Mouse (Mus musculus) urinary bladder, postnatal 25 days (tissue): ENCODE results near the gene Zranb3.
A peak's percentile ranks its signal among the peaks of the same experiment; 100 is the strongest.
"Not testable (repeated sequence)": the region's sequence is repeated elsewhere in the genome, so short reads cannot be mapped to it uniquely, and the experiment has no call there.

ENCODE experiments used
- DNase-seq: peaks from one replicate; pipeline ENCODE4 v3.0.0; 2022; ENCODE audit warnings: low spot score

Zranb3 gene

GRCm38 (mm10) chr1:128102641-128103461 lies at the start of gene Zranb3, which contains the start of gene R3hdm1:
Zranb3 (minus strand) TSS chr1:128103047.
R3hdm1 (plus strand) TSS chr1:128103301.
- DNase-seq: peak; percentile 87

GRCm38 (mm10) chr1:128141737-128142136 lies 38.9 kb upstream of the Zranb3 start:
- no peak for DNase-seq

GRCm38 (mm10) chr1:128141039-128141438 lies 38.2 kb upstream of the Zranb3 start:
- DNase-seq: no peak

DNA sequence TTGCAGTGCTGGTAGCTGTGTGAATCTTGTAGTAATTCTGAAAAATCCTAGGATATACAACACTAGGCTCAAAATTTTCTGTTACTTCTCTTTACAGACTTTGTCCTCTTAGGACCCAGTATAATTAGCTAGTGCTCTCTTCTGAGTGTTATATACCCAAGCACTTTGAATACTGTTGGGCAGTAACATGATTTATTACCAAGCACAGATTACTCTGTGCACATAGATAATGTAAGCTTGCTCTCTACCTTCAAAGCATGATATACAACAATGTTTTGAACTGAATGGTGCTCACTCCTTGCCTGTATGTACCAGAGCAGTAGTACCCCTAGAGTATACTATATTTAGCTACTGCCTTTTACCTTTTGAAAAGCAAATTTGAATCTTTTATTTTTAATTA lies 33.4 kb upstream of the Zranb3 start:
- DNase-seq: not testable (repeated sequence)

DNA sequence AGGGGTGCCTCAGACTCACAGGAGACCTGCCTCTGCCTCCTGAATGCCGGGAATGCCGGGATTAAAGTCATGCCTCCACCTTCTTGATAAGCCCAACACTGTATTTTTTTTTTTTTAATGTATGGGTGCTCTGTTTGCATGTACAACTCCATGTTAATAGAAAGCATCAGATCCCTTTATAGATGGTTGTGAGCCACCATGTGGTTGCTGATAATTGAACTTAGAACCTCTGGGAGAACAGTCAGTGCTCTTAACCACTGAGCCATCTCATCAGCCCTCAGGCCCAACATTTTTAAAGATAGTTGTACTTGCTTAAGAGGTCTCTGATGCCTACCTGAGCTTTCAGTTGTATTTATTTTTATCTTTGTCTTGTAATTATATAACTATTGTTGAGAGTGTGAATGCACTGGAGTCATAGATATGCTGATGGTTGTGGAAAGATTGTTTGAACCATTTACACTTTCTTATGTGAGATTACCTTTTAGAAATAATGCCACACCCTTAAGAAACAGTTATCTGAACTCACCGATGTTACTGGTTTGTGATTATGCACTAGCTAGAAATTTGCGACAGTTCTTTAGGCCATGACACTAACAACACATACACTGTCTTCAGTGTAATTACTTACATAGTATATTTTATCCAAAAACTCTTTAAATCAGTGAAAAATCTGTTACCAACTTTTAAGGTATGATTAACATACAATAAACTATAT lies 18.2 kb upstream of the Zranb3 start:
- DNase-seq: no peak

DNA sequence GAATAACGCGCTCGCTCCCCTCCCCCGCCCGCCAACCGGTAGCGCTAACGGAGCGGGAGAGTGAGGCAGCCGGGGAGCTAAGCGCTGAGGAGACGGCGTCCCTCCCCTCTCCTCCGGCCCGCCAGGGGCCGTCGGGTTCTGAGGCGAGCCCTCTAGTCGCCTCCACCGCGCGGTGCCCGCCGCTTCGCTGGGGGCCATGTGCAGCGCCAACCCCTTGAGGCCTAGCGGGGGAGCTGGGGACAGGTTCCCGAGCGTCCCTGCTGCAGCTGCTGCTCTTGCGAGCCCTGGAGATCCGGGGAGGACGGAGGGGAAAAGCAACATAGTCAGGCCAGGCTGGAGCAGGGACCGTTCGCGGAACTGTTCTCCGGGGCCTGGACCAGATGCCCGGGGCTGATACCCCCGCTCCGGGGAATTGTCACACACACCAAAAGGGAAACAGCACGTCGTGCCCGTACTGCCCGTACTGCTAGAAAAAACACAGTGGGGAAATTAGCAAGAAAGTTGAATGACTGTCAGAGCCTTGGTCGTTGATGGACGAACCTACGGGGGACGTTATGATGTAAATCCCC lies 757 bp upstream of the Zranb3 start:
- DNase-seq: no peak

DNA sequence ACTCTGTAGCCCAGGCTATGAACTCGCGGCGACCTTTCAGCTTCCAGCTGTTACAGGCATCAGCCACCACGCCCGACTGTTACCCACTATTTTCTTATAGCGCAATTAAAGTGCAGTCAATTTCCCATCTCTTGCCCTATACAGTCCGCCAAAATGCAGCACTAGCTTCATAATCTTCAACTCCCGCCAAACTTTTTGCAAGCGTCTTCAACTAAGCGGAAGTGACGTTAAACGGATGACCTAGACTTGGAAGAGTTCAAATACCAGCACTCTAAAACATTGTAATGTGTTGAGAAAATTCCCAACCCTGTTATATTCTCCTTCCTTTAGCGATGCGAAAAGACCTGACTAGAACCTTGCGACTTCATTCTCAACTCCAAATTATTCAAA lies 601 bp downstream of the Zranb3 start:
- peak; percentile 17 for DNase-seq

GRCm38 (mm10) chr1:128098309-128098708 lies 4.5 kb downstream of the Zranb3 start:
- DNase-seq: no peak

GRCm38 (mm10) chr1:128094686-128095085 lies 8.2 kb downstream of the Zranb3 start:
- DNase-seq: no peak

DNA sequence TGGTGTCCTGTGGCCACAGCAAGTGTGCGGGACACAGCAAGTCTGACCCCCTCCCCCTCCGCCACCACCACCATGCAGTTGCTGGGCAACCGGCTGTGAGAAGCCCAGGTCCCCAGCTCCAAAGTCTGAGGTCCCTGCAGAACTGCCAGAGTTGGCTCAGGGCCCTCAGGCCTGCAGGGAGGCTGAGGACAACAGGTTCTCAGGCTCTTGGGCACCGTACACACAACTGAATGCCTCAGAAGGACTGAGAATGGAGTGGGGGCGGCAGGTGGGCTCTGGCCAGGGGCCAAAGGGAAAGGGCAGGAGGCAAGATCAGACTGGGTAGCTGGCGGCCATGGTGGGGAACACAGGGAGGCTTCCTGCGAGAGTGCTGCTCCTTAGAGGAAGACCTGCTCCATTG lies 20.0 kb downstream of the Zranb3 start:
- DNase-seq: no peak

DNA sequence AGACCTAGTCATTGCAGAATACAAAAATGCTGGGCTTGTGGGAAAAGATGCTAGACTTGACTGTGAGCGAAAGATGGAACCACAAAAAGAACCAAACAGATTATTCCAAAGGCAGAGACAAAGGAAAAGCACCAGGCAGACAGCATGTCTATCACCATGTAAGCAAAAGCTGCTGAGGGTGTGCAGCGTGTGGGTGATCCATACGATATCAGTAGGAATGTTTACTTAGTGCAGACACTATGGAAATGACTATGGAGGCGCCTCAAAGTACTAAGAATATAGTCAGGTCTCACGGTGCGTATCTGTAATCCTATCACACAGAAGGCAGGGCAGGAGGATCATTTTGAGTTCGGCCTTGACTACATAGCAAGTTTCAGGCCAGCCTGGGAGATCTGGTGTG lies 21.0 kb downstream of the Zranb3 start:
- no peak for DNase-seq

DNA sequence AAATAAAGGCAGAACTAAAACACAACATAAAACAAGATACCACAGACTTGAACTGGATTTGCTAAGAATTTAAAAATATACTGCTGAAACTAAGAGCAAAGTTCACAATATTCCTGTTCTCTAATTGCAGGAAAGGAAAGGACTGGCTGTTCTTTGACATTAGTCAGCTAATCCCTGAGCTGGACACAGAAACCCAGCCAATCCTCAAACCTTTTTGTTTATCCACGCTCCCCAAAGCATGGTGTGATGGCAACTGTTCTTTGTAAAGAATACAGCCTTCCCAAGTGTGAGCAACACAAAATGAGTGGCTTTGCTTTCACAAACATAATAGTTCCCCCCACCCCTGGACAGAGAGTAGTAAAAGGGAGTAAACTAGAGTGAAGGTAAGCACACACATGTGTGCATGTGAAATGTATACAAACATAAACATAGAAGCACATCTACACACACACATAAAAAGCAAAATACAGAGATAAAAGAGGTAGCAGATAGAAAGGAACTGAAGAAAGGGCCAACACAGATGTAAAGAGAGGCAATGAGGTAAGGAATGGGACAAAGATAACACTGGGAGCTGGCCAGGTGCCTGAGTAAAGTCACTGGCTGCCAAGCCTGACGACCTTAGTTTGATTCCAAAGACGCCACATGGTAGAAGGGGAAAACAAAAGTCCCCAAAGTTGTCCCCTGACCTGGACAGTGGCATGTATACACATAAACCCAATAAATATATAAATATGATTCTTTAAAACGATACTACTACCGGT lies 21.7 kb downstream of the Zranb3 start:
- DNase-seq: no peak

DNA sequence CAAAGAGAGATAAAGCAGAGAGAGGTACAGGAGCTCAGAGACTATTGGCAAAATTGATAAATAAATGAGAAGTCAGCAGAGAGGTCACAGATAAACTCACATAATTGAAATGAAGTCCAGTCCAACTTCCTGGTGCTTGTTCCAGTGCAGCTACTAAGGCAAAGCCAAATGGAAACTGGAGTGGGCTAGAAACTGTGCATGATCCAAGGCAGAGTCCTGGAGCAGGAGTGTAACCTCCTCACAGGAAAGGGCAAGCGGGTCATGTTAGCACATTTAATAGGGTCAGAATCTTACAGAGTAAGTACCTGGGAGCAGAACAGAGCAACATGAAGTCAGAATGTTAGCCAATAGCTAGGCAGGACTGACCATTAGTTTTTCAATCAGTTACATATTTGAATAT lies 24.2 kb downstream of the Zranb3 start:
- no peak for DNase-seq

GRCm38 (mm10) chr1:128077788-128078187 lies 25.1 kb downstream of the Zranb3 start:
- no peak for DNase-seq

DNA sequence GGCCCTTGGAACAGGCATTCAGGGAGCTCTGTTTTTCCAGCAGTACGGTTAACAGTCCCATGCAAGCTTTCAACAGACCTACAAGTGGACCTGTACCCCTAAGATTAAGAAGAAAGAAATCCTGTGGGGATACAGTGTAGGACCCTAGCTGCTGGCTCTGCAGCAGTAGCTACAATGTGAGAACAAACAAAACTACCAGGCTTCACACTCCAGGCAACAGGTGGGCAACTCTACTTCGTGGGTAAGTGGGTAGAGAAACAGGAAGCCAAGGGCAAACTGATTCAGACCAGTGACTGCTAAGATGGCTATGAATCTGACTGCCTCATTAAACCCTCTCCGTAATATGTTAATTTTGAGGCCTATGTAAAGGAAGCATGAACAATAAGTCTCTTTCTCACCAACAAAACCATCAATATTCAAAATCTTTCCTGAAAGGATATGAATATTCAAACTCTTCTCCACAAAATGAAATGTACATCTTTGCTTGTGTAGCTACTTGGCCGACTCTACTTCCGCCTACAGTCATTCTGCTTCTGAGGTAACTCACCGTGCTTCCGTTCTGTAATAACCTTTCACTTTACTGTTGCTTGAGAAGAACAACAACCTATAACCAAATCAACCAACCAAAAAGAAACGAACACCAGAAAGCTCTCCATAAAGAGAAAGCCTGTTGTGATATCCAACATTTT lies 25.9 kb downstream of the Zranb3 start:
- DNase-seq: no peak

DNA sequence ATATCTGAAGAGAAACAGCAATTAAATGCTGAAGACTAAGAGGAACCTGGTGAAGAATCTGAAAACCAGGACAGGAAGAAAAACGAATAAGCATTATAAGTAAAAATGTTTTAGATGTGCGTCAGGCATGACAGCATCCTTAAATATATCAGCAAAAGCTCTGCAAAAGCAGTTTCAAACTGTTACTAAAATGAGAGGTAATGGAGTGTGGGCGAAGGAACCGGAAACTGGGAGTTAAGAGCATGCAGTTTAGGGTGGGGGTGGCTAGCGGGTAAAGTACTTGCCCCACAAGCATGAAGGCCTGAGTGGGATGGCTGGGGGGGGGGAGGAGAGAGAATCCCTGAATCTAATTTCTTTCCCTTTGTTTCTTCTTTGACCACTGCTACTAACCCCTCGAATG lies 29.8 kb downstream of the Zranb3 start:
- DNase-seq: no peak

GRCm38 (mm10) chr1:128070003-128070402 lies 32.8 kb downstream of the Zranb3 start:
- no peak for DNase-seq

- no peak for DNase-seq
These were observed 33.9 kb downstream of the Zranb3 start for GRCm38 (mm10) chr1:128068945-128069397.

- DNase-seq: no peak
These were observed 38.1 kb downstream of the Zranb3 start for GRCm38 (mm10) chr1:128064716-128065115.

GRCm38 (mm10) chr1:128062167-128062566 lies 40.7 kb downstream of the Zranb3 start:
- no peak for DNase-seq

DNA sequence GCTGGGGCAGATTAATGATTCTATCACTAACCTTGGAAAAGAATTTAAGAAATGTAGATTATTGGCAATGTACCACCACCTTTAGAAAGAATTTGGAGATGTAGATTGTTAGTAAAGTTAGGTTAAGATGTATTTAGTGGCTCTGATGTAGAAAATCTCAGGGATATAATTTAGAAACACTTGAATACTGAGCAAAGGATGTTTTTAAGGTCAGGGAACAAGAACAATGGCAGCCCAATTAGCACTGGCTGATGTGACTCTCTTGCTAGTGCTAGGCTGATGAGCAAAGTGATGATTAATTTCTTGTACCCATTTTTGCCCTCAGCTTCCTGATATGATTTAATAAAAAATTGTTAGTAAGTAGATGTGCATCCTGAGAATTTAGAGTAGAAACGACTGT lies 41.4 kb downstream of the Zranb3 start:
- no peak for DNase-seq
